Mouse (Mus musculus) liver, postnatal 0 days (tissue): ENCODE results near the gene Ufm1.

Source experiments
- CTCF ChIP-seq: sonication (generic); IDR thresholded peaks from 2 replicates; pipeline ENCODE4 v1.5.1; 2016; ENCODE audit warnings: antibody characterized with exemption, low read depth
- EP300 ChIP-seq: IDR thresholded peaks from 2 replicates; pipeline ENCODE4 v1.6.1; 2016; ENCODE audit warnings: antibody characterized with exemption, low read depth, mild to moderate bottlenecking

DNA sequence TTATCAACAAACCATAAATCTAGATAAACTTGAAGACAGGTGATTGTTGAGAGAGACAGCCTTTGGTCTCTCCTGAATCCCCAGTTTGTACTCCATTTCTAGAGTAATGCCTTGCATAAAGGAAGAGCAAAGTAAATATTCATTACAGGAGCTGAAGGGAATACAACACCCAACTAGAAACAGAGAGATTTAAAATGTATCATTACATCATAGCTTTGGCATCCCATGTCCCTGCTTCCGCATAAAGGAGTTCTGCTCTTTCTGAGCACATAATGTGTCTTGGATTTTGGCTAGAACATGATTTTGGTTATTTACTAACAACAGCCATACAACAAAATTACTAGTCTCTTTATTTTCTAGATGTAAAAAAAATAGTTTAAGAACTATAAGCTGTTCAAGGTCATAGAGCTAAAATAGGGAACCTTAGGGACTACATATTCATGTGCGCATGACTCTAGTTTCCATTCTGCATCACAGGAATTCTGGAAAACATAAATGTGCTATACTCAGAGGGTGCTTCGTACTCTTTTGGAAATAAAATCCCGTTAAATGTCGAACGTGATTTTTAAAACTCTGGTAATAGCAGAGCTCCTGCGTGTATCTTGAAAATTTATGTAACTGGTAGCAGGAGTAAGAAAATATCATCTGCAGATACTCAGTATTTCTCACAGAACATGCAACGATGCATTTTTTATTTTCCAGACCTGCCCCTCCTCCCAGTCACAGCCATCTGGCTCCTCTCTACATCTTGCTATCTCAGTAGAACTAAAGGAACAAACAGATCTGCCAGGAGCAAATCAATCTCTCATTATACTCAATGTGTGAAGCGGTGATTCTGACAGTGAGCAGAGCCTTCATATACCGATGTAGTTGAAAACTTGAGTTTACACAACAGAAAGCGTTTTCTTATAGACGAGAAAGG is 27.2 kb upstream of the Ufm1 start:
- TF ChIP-seq EP300 (no peak), CTCF (no peak)
